Mouse (Mus musculus) liver, adult (tissue): Measurements from ENCODE around the gene Ptgfrn.

Source experiments
- GATA4 ChIP-seq: IDR thresholded peaks from 2 replicates; pipeline ENCODE4 v1.6.1; 2014; ENCODE audit warnings: mild to moderate bottlenecking, low read length; ENCODE audit not compliant: insufficient replicate concordance

The Ptgfrn gene

DNA sequence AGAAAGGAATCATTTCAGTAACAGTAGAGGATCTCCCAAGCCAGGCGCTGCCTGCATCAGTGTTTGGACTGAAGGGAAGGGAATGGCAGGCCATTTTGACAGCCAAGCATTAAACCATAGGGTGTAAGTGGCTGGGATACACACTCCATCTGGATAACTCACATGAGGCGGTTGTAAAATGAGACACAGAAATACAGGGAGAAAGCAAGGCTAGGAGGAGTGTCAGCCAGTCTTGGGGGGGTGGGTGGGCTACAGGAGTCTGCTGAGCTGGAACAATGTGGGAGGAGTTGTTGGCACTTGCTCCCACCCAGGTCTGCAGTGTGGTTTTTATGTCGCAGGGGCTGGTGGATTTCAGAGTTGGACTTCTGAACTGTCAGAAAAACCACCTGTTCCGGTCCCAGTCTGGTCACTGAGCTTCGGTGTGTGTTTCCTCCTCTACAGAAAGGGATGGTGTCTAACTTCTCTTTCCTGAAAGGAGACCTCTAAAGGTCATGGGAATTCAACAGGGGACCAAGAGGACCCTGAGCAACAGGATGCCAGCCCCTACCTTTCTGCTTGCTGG lies 72.0 kb downstream of the Ptgfrn start:
- TF ChIP-seq GATA4, result no peak

DNA sequence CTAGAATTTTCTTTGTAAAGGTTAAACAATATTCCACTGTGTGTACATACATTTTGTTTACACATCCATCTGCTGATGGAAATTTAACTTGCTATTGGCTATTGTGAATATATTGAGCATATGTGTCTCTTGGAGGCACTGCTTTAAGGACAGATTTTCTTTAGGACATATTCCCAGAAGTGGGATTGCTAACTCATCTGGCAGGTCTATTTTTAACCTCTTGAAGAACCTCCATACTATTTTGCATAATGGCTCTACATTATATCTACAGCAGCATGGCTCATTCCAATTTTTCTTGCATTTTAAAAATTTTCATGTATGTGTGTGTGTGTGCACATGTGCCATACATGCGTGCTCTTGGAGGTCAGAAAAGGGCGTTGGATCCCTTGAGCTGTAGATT lies 74.1 kb downstream of the Ptgfrn start:
- TF ChIP-seq GATA4, result no peak

DNA sequence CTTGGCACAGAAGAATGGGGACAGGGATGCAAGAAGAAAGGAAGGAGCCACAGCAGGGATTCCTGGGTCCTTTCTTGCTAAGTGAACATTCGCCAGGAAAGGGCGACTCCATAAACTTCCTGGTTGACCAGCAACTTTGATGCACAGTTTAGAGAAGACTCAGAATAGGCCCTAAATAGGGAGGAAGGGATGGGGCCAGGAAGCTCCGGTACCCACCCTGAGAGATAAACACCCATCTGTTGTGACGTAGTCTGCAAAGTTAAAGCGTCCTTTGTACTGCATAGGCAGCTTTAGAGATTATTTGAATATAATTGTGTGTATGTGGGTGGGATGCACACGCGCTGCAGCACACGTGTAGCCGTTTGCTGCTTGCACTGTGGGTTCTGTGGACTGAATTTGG lies 75.6 kb downstream of the Ptgfrn start:
- no peak for TF ChIP-seq GATA4

DNA sequence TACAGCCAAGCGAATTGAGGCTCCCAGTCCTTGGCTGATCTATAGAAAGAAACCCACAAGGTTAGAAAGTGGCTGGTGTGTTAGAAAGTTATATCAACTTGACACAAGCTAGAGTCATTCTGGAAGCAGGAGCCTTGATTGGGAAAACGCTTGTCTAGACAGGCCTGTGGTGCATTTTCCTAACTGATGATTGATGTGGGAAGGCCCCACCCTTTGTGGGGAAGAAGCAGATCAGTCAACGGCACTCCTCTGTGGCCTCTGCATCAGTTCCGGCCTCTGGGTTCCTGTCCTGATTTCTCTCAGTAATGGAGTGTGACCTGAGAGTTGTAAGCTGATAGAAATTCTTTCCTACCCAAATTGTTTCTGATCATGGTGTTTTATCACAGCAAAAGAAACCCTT lies 76.4 kb downstream of the Ptgfrn start:
- no peak for TF ChIP-seq GATA4

GRCm38 (mm10) chr3:101031456-101032142 lies 78.5 kb downstream of the Ptgfrn start:
- TF ChIP-seq GATA4, result no peak

DNA sequence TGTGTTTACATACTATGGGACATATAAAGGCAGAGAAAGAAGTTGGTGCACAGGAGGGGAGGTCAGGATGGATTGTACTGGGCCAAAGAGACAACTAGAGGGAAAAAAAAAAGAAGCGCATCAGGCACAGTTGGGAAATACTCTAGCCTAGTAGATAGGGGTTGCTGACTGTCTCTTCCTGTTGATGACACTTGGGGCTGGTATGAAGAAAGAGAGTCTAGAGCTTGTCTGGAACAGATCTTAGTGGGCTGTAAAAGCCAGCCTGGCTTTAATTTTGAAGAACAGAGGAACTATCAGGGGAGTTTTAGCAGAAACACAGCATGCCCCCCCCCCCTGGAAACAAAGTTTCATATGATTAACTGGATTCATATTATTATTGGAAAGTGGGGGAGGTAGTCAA lies 79.4 kb downstream of the Ptgfrn start:
- TF ChIP-seq GATA4, result no peak

DNA sequence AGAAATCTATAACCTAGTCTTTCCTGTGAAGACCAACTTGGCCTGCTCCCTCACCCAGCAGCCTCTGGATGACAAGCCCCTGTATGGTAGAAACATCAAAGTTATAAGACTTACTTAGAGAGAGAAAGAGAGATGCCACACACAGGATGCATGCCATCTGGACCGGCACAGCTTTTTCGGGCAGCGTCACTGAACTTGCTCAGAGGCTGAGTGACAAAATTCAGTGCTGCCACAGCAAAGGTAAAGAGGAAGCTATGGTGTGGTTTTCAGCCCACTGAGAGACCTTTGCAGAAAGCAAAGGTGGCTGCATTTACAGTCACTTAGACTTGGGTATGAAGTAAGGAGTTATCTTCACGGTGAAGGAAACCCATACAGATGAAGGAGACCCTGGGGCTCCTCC lies 80.7 kb downstream of the Ptgfrn start, which contains the start of gene Cd101:
Gene Cd101 (minus strand): TSS at position 218 of the 400 bp plus-strand sequence.
- no peak for TF ChIP-seq GATA4

GRCm38 (mm10) chr3:101026741-101027140 lies 83.3 kb downstream of the Ptgfrn start:
- no peak for TF ChIP-seq GATA4

DNA sequence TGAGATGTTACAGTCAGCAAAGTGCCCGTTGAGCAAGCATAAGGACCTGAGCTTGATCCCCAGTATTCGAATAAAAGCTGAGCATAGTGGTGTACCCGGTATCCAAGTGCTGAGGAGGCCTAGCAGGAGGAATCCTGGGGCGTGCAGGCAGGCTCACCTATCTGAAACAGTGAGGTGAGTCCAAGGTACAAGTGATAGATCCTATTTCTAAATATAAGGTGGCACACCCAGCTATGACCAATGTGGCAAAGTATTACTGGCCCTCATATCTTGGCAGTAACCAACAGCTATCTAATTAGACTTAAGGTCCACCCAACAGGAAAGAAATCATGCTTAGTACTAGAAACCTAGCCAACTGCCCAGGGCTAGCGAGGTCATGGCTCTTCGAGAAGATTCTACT lies 87.1 kb downstream of the Ptgfrn start:
- no peak for TF ChIP-seq GATA4

- TF ChIP-seq GATA4, result no peak
These were observed 88.5 kb downstream of the Ptgfrn start for GRCm38 (mm10) chr3:101021481-101022051.

DNA sequence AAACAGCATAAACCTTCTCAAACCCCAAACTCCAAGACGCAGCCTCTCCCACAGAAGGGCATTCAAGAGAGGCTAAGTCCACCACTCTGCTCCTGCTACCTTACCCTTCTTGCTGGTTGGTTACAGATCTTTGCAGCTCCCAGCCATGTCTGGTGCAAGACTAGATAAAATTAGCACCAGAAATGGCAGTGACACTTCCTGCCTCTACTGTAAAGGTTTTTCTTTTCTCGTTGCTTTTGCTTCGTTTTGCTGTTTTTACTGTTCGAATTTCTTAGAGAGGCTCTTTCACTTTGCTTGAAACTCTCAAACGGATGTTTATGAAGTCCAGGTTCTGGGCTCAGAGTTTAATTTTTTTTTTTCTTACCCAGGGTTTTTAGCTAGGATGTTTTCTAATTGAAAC lies 89.0 kb downstream of the Ptgfrn start:
- no peak for TF ChIP-seq GATA4

DNA sequence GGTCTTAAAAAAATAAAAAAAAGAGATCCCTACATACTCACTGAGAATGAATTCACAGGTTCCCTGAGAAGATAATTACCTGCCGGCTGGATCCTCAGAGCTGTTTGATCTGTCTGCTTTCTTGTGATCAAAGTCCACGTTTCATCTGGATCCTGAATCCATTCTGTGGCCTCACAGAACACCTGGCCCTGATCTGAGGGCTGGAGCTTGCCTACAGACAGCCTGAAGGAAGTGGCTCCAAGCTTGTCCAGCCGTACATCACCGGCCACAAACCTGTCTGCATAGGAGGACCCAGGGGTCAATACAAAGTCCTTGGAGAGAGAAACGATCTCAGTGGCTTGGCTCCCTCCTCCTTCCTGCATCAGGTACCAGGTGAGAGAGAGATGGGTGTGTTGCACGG lies 91.6 kb downstream of the Ptgfrn start:
- no peak for TF ChIP-seq GATA4

DNA sequence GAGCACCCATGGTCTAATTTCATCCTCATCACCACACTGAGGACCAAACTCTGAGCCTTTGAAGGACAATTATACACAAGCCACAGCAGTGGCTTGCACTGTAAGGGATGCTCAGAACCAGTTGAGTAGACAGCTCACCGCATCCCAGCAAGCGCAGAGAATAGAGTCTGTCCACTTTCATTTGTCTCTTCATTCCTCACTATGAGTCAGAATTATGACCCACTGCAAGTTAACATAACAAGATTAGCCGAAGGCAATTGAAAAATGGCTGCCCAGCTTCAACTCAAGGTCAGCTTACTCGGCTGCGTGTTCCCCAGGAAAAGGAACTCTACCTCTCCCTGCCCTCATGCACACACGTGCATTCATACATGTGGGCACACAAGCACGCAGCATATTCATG lies 94.0 kb downstream of the Ptgfrn start:
- TF ChIP-seq GATA4, result no peak

GRCm38 (mm10) chr3:101015254-101015653 lies 94.8 kb downstream of the Ptgfrn start:
- TF ChIP-seq GATA4, result no peak

DNA sequence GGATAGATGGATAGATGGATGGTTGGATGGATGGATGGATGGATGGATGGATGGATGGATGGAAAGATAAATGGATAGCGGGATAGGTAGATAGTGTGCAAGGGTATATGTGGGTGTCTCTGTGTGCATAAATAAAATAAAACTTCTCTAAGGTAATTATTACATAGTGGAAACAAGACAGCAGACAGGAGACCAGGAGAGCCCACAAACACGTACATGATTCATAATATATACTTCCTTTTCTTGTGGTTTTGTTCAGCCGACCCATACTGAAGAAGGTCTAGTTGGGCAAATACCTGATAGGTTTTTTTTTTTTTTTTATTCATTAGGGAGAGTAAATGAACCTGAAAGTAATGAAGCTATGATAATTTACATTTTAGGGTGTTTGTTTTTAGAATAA lies 96.5 kb downstream of the Ptgfrn start:
- no peak for TF ChIP-seq GATA4

GRCm38 (mm10) chr3:101013005-101013404 lies 97.1 kb downstream of the Ptgfrn start:
- TF ChIP-seq GATA4, result no peak

DNA sequence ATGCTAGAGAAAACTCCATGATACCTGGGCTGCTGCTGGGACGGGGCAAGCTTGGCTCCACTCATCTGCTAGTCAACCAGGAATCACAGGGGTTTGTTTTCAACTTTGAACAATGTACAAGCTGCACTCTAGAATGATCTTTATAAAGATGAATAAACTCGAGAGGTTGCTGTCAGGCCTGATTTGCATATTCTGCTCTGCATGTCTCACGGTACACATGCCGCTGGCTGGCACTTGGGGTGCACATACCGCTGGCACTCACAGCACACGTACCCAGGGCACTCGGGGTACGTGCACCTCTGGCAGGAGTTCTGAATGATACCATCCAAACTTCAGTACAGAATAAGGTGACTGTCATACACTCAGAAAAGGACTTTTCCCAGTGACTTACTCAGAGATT lies 97.5 kb downstream of the Ptgfrn start:
- TF ChIP-seq GATA4, result no peak
